Mouse (Mus musculus) myocyte (in vitro differentiated cells): ENCODE results near the gene Gtsf1l.

Experiments
- E2F4 ChIP-seq: IDR thresholded peaks from one replicate; pipeline ENCODE4 v1.6.1; 2011; ENCODE audit warnings: mild to moderate bottlenecking, control low read depth, moderate library complexity; ENCODE audit not compliant: insufficient read depth
- MAX ChIP-seq: IDR thresholded peaks from one replicate; pipeline ENCODE4 v1.6.1; 2011; ENCODE audit warnings: low read depth, mild to moderate bottlenecking, control low read depth
- MYOD1 ChIP-seq, 3 experiments: IDR thresholded peaks; one replicate each; pipeline ENCODE4 v1.6.1; 2011; ENCODE audit warnings: control low read depth in 2 of 3, low read depth in 2 of 3, mild to moderate bottlenecking in 2 of 3, moderate library complexity in 1 of 3; ENCODE audit not compliant: insufficient read length in 2 of 3, control insufficient read depth in 1 of 3
- MYOG ChIP-seq, 3 experiments: IDR thresholded peaks; one replicate each; pipeline ENCODE4 v1.6.1; 2011; ENCODE audit warnings: control low read depth in 2 of 3, low read depth in 2 of 3, mild to moderate bottlenecking in 2 of 3; ENCODE audit not compliant: insufficient read length in 2 of 3, control insufficient read depth in 1 of 3, insufficient read depth in 1 of 3
- POLR2A ChIP-seq: IDR thresholded peaks from one replicate; pipeline ENCODE4 v1.6.1; 2011; ENCODE audit warnings: low read depth, mild to moderate bottlenecking, control low read depth, moderate library complexity; ENCODE audit not compliant: insufficient read length
- POLR2AphosphoS2 ChIP-seq: IDR thresholded peaks from one replicate; pipeline ENCODE4 v1.6.1; 2011; ENCODE audit warnings: low read depth, control low read depth; ENCODE audit not compliant: insufficient read length
- REST ChIP-seq: IDR thresholded peaks from one replicate; pipeline ENCODE4 v1.6.1; 2011; ENCODE audit warnings: mild to moderate bottlenecking, control low read depth, moderate library complexity; ENCODE audit not compliant: insufficient read depth, insufficient read length
- SRF ChIP-seq: IDR thresholded peaks from one replicate; pipeline ENCODE4 v1.6.1; 2011; ENCODE audit warnings: low read depth; ENCODE audit not compliant: control insufficient read depth, insufficient read length
- TCF12 ChIP-seq: IDR thresholded peaks from one replicate; pipeline ENCODE4 v1.6.1; 2011; ENCODE audit warnings: mild to moderate bottlenecking, control low read depth; ENCODE audit not compliant: poor library complexity, insufficient read depth, severe bottlenecking
- TCF3 ChIP-seq: IDR thresholded peaks from one replicate; pipeline ENCODE4 v1.6.1; 2011; ENCODE audit warnings: low read depth, control low read depth; ENCODE audit not compliant: insufficient read length
- USF1 ChIP-seq: IDR thresholded peaks from one replicate; pipeline ENCODE4 v1.6.1; 2011; ENCODE audit warnings: low read depth, mild to moderate bottlenecking, control low read depth, moderate library complexity

GRCm38 (mm10) chr2:163039940-163040339, 47.7 kb downstream of the Gtsf1l start:
- TF ChIP-seq MAX (no peak), POLR2AphosphoS2 (no peak), SRF (no peak), POLR2A (no peak), MYOG (IDR thresholded peaks at IDR 0.05; ENCODE audit: control insufficient read depth in 1 of 3, insufficient read depth in 1 of 3, insufficient read length in 2 of 3, low read depth in 2 of 3) (no peak), USF1 (no peak), TCF3 (no peak), TCF12 (no peak), REST (no peak), E2F4 (no peak), MYOD1 (IDR thresholded peaks at IDR 0.05; ENCODE audit: control insufficient read depth in 1 of 3, insufficient read length in 2 of 3, low read depth in 2 of 3) (no peak)
